Mouse (Mus musculus): ENCODE data around the gene Hist1h3f. TPM values are rescaled to one million over a fixed set of nuclear protein-coding genes. Genes with fewer than 3 reads are reported as not detected.
A peak's percentile ranks its signal among the peaks of the same experiment; 100 is the strongest.

The Hist1h3f gene
- total and polyA plus RNA-seq, 2 experiments from 2014 or later, result 0.45 to 441 TPM

DNA sequence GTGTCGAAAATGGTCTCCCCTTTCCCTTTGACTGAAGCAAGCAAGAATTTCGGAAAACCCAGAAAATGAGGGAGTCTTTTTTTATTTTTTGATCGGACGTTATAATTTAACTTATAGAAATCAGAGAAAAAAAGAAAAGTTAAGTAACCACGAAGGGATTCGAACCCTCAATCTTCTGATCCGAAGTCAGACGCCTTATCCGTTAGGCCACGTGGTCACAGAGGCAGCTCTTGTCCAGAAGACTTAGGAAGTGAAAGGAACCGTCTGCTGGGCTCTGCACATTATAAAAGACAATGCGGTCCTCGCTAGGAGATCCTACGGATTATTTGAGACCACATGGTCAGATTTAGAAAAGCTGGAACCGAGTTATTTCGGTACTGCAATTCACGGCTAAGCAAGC lies 17.5 kb upstream of the Hist1h3f start:
- Histone ChIP-seq H3K4me3 (ENCODE audit: low read depth, low read length) (peak overlapping the region; percentile 32), H3K36me3 (replicated peaks; ENCODE audit: control insufficient read depth, insufficient read depth, low read length) (no peaks in the 10 kb centered on the region), H3K27me3 (ENCODE audit: control insufficient read depth, insufficient read depth, low read length) (no peaks in the 10 kb centered on the region), H3K9ac (replicated peaks; ENCODE audit: low read depth, low read length) (peak overlapping the region; percentile 15; the same call in 1 of the 2 replicates), H3K4me2 (ENCODE audit: low read depth, low read length) (peak overlapping the region; percentile 54), H3K27ac (ENCODE audit: low read depth) (no peak overlapping the region), H3K4me1 (ENCODE audit: control insufficient read depth, insufficient read depth) (peaks cover 8% of the 10 kb centered on the region), H3K9me3 (replicated peaks; ENCODE audit: control insufficient read depth, low read length) (no peaks in the 10 kb centered on the region)
- no peak for ATAC-seq (ENCODE audit: insufficient read depth, low read depth)
- DNase-seq (ENCODE audit: low spot score), result peak; percentile 87
- TF ChIP-seq EP300 (IDR thresholded peaks at IDR 0.05; ENCODE audit: low read depth), result no peak
- TF ChIP-seq CTCF (IDR thresholded peaks at IDR 0.05; ENCODE audit: low read depth), result no peak
- WGBS, result under 1% methylated on average over 17 of the region's 17 CpGs

GRCm38 (mm10) chr13:23529005-23529404 lies 14.8 kb upstream of the Hist1h3f start:
- Histone ChIP-seq H3K9ac (replicated peaks; ENCODE audit: low read depth, low read length) (0 out of 2 replicates have a peak overlapping the region, but pooled peaks have one; percentile 28), H3K27ac (ENCODE audit: low read depth) (peak overlapping the region; percentile 100)

DNA sequence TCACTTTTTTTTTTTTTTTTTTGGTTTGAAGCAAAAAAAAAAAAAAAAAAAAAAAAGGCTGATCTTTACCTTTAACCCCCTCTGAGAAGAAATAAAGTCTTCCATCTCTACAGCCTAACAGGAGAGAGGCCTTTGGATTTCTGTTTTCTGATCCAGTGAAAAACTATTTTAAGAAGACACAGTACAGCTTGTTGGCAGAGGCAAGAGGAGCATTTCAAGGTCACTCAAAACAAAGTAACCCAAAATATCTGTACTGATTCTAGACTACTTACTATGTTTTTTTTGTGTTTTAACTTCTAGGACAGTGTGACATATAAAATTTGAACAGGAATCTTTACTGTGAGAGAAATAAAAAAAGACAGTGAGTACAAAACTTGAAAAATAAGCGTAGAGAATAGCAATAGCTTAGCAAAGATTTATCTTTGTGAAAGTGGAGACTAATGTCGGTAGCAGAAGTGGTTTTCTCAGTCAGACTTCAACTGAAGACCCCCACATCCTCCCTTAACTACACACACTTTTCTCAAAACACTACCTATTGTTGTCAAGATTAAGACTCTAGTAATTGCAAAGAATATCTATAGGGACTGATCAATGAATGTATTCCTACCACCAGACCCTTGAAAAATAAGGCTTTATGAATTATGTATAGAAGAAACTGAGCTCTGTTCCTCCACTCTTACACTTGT lies 14.2 kb upstream of the Hist1h3f start:
- DNase-seq (ENCODE audit: low spot score), result peak; percentile 80
- H3K27me3 ChIP-seq (ENCODE audit: control insufficient read depth, insufficient read depth, low read length), result no peaks in the 10 kb centered on the region
- H3K27ac ChIP-seq (ENCODE audit: low read depth), result peak overlapping the region; percentile 100
- peak overlapping the region; percentile 63 for H3K4me3 ChIP-seq (ENCODE audit: low read depth, low read length)
- H3K4me2 ChIP-seq (ENCODE audit: low read depth, low read length), result peak overlapping the region; percentile 79
- H3K36me3 ChIP-seq (replicated peaks; ENCODE audit: control insufficient read depth, insufficient read depth, low read length), result no peaks in the 10 kb centered on the region
- TF ChIP-seq EP300 (IDR thresholded peaks at IDR 0.05; ENCODE audit: low read depth) (no peak), CTCF (IDR thresholded peaks at IDR 0.05; ENCODE audit: low read depth) (no peak)
- peaks cover 19% of the 10 kb centered on the region for H3K4me1 ChIP-seq (ENCODE audit: control insufficient read depth, insufficient read depth)
- H3K9me3 ChIP-seq (replicated peaks; ENCODE audit: control insufficient read depth, low read length), result no peaks in the 10 kb centered on the region
- WGBS, result 24% methylated on average over 2 of the region's 2 CpGs
- peak overlapping the region; percentile 87 for H3K9ac ChIP-seq (replicated peaks; ENCODE audit: low read depth, low read length)
- ATAC-seq (ENCODE audit: insufficient read depth, low read depth), result no peak

More at GRCm38 (mm10) chr13:23529005-23529404, 14.8 kb upstream of the Hist1h3f start:
- 75% methylated on average over 5 of the region's 5 CpGs for WGBS
- Histone ChIP-seq H3K27me3 (ENCODE audit: control insufficient read depth, insufficient read depth, low read length) (no peaks in the 10 kb centered on the region), H3K9me3 (replicated peaks; ENCODE audit: control insufficient read depth, low read length) (no peaks in the 10 kb centered on the region), H3K4me3 (ENCODE audit: low read depth, low read length) (no peak overlapping the region), H3K36me3 (replicated peaks; ENCODE audit: control insufficient read depth, insufficient read depth, low read length) (no peaks in the 10 kb centered on the region), H3K4me1 (ENCODE audit: control insufficient read depth, insufficient read depth) (peaks cover 14% of the 10 kb centered on the region), H3K4me2 (ENCODE audit: low read depth, low read length) (no peak overlapping the region)
- ATAC-seq (ENCODE audit: insufficient read depth, low read depth), result no peak
- DNase-seq (ENCODE audit: low spot score), result no peak
- no peak for TF ChIP-seq CTCF (IDR thresholded peaks at IDR 0.05; ENCODE audit: low read depth)

- H3K4me3 ChIP-seq (ENCODE audit: low read depth, low read length), result peak overlapping the region; percentile 63
- H3K4me2 ChIP-seq (ENCODE audit: low read depth, low read length), result peak overlapping the region; percentile 79
- DNase-seq (ENCODE audit: low spot score) (peak; percentile 43), ATAC-seq (ENCODE audit: insufficient read depth, low read depth) (no peak)
- H3K27me3 ChIP-seq (ENCODE audit: control insufficient read depth, insufficient read depth, low read length), result no peaks in the 10 kb centered on the region
- H3K4me1 ChIP-seq (ENCODE audit: control insufficient read depth, insufficient read depth), result peaks cover 20% of the 10 kb centered on the region
- TF ChIP-seq EP300 (IDR thresholded peaks at IDR 0.05; ENCODE audit: low read depth), result no peak
- no peak for TF ChIP-seq CTCF (IDR thresholded peaks at IDR 0.05; ENCODE audit: low read depth)
- no peaks in the 10 kb centered on the region for H3K9me3 ChIP-seq (replicated peaks; ENCODE audit: control insufficient read depth, low read length)
- H3K9ac ChIP-seq (replicated peaks; ENCODE audit: low read depth, low read length), result peak overlapping the region; percentile 87
- WGBS, result under 1% methylated on average over 20 of the region's 20 CpGs
- H3K36me3 ChIP-seq (replicated peaks; ENCODE audit: control insufficient read depth, insufficient read depth, low read length), result no peaks in the 10 kb centered on the region
- peak overlapping the region; percentile 100 for H3K27ac ChIP-seq (ENCODE audit: low read depth)
Observed at GRCm38 (mm10) chr13:23530181-23530900, 13.5 kb upstream of the Hist1h3f start.

- DNase-seq (ENCODE audit: low spot score) (peak; percentile 96), ATAC-seq (ENCODE audit: insufficient read depth, low read depth) (peak; percentile 79)
- peak within 1 kb of the TSS; percentile 79 for H3K4me2 ChIP-seq (ENCODE audit: low read depth, low read length)
- H3K27ac ChIP-seq (ENCODE audit: low read depth), result peak within 1 kb of the TSS; percentile 100
- peaks cover 20% of the 10 kb centered on the region for H3K4me1 ChIP-seq (ENCODE audit: control insufficient read depth, insufficient read depth)
- no peaks in the 10 kb centered on the region for H3K36me3 ChIP-seq (replicated peaks; ENCODE audit: control insufficient read depth, insufficient read depth, low read length)
- TF ChIP-seq EP300 (IDR thresholded peaks at IDR 0.05; ENCODE audit: low read depth), result peak; percentile 87
- TF ChIP-seq CTCF (IDR thresholded peaks at IDR 0.05; ENCODE audit: low read depth), result no peak
- H3K9me3 ChIP-seq (replicated peaks; ENCODE audit: control insufficient read depth, low read length), result no peaks in the 10 kb centered on the region
- H3K27me3 ChIP-seq (ENCODE audit: control insufficient read depth, insufficient read depth, low read length), result no peaks in the 10 kb centered on the region
- H3K4me3 ChIP-seq (ENCODE audit: low read depth, low read length), result peak within 1 kb of the TSS; percentile 63
- peak within 1 kb of the TSS; percentile 87 for H3K9ac ChIP-seq (replicated peaks; ENCODE audit: low read depth, low read length)
- under 1% methylated on average over 55 of the region's 70 CpGs for WGBS
Observed at GRCm38 (mm10) chr13:23530901-23531875, 12.7 kb upstream of the Hist1h3f start, which contains the start of gene Hist1h4h. Gene Hist1h4h (plus strand): TSS chr13:23531050.
